Mouse (Mus musculus) testis, adult 2 months (tissue): ENCODE measurements around the gene Fto.

Experiments
- CTCF ChIP-seq: fragments of 200-500 bp; IDR thresholded peaks from 2 replicates; pipeline ENCODE4 v1.5.1; 2012; ENCODE audit warnings: low read depth, mild to moderate bottlenecking, inconsistent platforms, low read length, moderate library complexity; ENCODE audit not compliant: control insufficient read depth, insufficient read depth, insufficient replicate concordance
- POLR2A ChIP-seq: fragments of 200-500 bp; IDR thresholded peaks from 2 replicates; pipeline ENCODE4 v1.6.1; 2012; ENCODE audit warnings: low read depth, mild to moderate bottlenecking, inconsistent platforms, low read length, moderate library complexity; ENCODE audit not compliant: control insufficient read depth

DNA sequence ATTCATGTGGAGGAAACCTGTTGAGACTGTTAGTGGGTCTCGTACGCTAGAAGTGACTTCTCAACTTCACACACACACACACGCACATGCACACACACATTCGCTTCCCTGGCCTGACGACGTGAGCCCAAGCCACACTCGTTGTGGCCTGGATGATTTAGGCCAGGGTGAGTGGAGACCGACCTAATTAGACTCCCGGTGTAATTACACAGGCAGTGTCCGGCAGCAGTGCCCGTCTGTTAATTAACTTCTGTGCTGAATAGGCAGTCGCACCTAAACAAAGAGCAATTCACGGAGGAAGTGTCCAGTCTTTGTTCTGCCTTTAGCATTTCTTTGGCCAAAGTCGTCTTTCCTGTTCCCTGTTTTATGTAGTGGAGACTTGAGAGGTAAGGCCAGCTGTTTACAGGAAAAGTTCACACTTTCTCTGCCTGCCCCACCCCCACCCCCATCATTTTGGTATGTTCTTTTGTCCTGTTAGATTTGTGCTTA, 286.1 kb downstream of the Fto start:
- TF ChIP-seq CTCF (no peak; the same call in 1 of the 2 replicates), POLR2A (no peak)
